Mouse (Mus musculus): ENCODE results near the gene Arhgap27.
"Not testable (repeated sequence)": the region's sequence is repeated elsewhere in the genome, so short reads cannot be mapped to it uniquely, and the experiment has no call there.

Gene Arhgap27

DNA sequence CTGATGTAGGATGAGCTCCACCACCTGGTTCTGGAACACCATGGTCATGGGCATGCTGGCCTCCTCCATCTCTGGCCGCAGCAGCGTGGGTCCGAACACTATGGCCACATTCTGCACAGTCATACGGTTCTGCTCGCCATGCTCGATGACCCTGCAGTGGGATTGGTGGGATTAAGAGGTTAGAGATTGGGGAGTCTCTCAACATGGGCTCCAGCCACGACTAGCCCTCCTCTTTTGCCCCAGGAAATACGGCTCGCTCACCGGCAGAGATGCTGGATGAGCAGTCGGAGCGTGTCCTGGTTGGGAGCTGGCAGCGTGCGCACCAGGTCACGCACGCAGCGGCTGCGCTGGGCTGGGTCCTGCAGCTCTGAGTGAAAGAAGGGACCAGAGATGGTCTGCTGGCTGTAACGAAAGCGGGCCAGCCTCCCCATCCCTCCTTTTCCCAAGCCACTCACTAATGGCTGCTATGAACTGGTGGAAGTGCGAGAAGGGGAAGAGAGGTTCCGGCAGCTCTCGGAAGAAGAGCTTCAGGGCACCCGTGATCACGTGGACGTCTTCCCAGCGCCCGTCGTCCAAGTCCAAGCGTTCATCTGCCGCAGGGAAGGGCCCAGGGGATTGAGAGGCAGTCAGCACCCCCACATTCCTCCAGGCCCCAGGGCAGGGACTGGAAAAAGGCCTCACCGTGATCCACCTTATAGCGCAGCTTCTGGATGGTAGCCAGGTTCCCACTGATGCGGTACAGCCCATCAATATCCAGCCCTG lies 30.4 kb downstream of the Arhgap27 start:
- no peak for DNase-seq (ENCODE audit: low spot score)

DNA sequence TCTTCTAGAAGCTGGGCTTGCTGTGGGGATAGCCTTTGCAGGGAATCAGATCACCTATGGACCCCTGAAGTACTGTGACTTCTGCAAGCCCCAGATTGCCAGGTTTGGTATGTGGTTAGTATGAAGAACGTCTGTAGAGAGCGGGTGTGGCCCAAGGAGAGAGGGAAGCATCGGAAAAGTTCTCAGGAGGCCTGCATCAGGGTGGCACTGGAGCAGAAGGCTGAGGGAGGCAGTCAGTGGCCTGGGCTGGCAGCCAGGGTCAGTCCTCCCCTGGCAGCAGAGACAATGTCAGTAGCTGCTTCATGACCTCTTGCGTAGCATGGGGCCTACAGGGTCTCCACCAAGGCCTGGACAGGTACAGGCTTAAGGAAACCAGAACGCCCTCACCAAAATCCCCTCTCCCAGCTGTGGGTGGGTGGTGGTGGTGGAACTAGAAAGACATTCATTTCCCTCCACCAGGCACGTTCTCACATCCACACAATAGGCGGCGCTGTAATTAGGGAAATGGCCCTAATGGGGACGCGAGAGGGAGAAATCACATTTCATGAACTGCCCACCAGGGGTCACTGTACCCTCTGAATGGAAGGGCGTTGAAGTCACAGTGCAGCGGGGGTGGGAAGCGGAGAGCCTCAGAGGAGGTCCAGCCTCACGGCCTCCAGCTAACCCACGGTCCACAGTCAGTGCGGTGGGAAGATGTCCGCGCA lies 31.2 kb downstream of the Arhgap27 start:
- DNase-seq (ENCODE audit: low spot score) = peak; percentile 48

DNA sequence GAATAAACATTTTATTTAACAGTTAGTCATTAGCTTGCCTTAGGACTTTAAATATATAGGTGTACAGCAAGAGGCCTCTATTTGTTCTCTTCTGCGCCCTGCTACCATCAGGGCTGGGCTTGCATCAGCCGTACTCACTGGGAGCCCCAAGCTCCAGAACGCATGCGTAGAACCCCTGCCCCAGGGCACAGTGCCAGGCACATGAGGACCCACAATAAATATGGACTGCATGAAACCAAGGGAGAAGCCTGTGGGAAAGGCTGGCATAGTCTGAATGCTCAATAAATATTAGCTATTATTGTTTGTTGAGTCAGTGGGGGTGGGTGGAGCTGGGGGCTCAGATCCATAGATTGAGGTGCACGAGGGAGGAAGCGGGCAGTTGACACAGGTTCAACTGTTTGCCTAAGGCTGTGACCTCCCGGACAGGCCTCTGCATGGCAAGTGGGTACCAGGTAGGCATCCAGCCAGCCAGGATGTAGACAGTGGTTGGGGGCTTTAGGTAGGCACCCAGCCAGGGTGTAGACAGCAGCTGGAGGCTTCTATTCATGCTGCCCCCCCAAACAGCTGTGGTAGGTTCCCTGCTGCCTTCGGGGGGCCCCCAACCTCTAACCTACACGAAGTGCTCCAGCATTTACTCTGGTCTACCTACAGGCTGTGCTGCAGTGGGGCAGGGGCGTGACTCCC lies 31.8 kb downstream of the Arhgap27 start:
- DNase-seq (ENCODE audit: low spot score) = no peak

DNA sequence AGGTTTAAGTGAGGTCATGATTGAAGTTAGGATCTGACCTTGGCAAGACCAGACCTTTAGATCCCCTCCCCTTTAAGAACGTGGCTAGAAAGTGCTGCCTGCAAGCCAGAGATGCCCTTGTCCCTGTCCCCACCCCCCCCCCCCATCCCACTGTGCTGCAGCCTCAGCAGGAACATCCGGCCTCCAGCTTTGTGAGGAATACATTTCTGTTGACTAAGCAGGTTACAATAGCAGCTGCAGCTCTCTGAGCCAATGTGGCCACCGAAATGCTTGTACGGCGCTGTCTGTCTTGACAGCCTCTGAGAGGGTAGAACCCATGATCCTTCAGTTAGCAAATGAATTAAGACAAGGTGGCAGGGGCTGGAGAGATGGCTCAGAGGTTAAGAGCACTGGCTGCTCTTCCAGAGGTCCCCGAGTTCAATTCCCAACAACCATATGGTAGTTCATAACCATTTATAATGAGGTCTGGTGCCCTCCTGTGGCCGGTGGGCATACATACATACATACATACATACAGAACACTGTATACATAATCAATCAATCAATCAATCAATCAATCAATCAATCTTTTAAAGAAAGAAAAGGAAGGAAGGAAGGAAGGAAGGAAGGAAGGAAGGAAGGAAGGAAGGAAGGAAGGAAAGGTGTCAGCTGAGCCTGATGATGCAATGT lies 32.7 kb downstream of the Arhgap27 start:
- DNase-seq (ENCODE audit: low spot score) = no peak

DNA sequence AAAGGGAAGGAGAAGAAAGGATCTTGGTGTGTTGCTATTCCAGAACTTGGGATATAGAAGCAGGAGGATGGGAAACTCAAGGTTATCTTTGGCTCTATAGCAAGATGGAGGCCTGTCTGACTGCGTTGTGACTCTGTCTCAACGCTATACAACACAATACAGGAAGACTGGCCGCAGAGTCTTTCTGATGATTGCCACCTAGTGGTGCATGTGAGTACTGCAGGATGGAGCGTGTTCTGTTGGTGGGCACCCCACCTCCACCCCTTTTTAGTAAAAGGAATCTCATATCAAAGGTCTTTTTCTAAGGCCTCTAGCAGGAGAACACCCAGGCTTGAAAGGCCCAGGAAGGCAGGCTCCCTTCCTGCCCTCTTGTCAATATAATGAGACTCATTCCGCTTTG lies 36.5 kb downstream of the Arhgap27 start:
- DNase-seq (ENCODE audit: low spot score) = no peak

DNA sequence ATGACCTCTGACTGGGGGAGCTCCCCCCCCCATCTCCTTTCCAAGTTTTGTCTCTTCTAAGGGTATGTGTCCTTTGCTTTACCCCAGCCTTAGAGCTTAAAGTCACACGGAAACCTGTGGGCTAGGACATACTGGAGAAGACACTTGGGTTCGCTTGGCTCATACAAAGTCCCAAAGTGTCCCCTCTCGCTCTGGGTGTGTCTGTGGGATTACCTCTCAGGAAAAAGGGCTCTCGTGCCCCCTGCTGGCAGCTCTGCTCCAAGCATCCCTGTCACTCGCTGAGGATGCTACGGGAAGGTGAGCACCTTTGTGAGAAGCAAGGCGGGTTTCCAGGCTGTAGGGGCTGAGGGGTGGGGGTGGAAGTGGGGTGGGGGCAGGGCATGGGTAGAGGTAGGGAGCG lies 38.3 kb downstream of the Arhgap27 start:
- no peak for DNase-seq (ENCODE audit: low spot score)

DNA sequence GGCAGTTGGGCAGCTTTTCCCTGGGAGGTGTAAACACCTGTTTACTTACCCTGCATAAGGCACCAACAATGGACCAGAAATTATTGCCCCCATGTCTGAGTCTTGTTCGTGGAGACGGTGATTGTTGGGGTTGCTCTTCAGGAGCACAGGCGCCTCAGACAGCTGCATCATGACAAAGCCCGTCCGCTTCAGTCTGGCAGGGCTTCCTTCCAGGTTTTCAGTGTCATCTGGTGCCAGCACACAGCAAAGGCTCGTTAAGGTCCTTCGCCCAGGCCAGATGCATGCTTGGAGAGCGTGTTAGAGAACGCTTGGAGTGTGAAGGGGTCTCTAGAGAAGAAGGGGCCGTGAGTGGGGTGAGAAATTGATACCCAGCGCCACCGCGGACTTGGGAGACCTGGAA lies 38.8 kb downstream of the Arhgap27 start:
- DNase-seq (ENCODE audit: low spot score) = no peak

DNA sequence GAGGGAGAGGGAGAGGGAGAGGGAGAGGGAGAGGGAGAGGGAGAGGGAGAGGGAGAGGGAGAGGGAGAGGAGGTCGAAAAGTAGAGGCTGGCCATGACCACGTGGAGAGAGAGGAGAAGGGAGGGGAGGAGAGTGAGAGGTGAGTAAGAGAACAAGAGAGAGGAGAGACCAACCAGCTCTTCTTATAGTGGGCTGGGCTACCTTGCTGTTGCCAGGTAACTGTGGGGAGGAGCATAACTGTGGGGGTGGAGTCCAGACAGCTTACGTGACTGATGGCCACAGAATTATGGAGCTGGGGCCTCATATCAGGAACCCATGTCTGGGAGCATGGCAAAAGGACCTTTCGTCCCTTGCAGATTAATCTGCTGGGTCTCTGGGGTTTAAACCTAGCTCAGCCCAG lies 40.7 kb downstream of the Arhgap27 start:
- not testable (repeated sequence) for DNase-seq (ENCODE audit: low spot score)

DNA sequence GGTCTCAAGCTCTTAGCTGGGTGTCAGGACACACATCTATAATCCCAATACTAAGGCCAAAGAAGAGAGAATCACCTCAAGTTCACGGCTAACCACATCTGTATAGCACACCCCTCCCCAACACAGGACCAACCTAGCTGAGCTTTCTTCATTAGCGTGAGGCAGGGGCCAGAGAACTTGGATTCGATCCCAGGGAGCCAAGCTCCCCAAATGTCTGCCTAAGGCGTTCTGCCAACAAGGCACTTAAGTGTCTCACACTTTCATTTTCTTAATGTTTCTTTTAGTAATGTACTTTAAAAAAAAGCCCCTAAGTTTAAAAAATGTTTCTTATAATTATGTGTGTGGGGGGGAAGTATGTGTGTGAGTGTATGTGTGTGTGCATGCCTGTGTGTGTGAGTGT lies 42.8 kb downstream of the Arhgap27 start:
- no peak for DNase-seq (ENCODE audit: low spot score)

DNA sequence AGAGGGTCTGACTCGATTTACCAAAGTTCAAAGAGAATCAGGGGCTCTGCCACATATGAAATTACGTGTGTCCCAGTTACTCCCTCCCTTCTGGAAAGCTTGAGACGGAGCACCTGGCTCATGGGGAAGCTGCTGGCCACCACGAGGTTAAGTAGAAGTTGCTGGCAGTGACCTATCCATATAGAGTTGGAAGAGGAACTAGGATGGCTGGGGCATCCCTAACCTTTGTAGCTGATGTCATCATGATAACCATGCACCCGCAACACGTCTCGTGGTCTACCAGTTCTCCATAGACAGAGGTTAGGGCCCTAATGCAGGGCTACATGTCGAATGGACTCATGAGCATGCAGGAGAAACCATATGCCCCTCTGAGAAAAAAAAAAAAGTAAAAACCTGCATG lies 43.3 kb downstream of the Arhgap27 start:
- DNase-seq (ENCODE audit: low spot score) = no peak

DNA sequence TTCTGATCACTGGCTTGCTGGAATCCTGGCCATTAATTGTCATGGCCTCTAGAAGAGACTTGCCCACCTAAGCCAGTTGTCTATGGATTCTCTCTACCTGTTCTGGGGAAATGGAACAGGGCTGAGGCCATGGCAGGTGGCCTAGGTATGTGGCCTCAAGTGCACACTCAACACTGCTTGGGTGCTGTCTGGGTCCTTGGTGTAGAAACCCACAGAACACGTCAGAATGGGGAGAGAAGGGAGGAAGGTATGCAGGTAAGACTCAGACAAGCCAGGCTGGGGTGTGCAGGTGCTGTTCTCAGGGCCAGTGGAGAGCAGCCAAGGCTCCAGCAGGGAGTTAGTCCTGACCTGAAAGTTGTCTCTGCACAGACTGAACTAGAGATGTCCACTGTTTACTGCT lies 45.5 kb downstream of the Arhgap27 start:
- no peak for DNase-seq (ENCODE audit: low spot score)

DNA sequence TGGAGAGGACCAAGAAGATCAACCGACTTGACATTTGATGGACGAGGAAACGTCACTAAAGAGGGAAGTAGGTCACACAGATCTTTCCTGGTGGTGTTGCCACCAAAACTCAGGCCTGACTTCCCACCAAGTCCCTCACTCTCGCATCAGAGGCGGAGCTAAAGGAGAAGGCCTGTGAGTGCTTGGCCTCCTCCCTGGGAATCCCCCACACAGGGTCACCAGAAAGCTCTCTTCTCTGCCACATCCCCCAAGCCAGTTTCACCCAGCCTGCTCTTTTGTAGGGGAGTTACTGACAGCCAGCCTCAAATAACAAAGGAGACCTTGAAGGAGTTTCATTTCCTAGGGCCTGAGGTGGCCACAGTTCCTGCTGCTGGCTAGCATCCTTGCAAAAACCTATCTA lies 48.1 kb downstream of the Arhgap27 start:
- DNase-seq (ENCODE audit: low spot score) = no peak

DNA sequence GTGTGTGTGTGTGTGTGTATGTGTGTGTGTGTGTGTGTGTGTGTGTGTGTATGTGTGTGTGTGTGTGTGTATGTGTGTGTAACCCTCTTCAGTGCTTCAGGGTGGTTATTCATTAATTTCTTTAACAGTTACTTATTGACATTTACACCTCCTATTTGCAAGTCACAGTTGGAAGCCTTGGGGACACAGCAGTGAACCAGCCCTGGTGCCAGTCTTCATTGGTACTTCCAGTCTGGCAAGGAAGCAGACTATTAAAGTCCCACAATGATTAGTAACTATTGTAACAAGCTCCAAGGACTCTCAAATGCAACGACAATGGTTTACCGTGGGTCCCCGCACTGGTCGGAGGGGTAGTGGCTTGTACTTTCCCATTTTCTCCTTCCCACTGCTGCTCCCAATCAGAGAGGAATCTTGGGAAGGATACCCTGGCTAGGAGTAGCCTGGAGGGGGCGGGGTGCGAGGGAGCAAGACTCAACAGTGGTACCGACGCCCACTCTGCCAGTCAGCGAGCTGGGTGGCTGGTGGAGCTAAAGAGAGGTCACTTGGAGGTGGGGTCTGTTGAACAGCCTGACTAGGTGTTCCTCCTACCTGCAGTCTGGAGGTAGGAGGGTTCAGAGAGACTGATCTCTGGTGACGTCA lies 48.6 kb downstream of the Arhgap27 start:
- DNase-seq (ENCODE audit: low spot score) = no peak

DNA sequence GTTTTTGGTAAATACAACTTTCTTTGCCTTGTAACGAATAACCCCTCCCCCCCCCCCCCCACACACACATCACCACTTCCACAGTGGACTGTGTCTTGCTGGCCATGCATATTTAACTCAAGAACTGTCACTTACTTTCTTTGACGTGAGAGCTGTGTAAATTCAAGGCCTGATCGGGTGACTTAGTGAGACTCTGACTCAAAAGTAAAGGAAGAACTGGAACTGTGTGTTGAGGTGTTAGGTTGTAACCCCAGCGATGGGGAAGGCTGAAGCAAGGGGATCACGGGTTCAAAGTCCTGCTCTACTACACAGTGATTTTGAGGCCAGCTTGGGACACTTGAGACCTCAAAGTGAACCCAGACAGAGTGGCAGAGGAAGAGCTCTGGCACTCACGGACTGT lies 50.0 kb downstream of the Arhgap27 start:
- no peak for DNase-seq (ENCODE audit: low spot score)

DNA sequence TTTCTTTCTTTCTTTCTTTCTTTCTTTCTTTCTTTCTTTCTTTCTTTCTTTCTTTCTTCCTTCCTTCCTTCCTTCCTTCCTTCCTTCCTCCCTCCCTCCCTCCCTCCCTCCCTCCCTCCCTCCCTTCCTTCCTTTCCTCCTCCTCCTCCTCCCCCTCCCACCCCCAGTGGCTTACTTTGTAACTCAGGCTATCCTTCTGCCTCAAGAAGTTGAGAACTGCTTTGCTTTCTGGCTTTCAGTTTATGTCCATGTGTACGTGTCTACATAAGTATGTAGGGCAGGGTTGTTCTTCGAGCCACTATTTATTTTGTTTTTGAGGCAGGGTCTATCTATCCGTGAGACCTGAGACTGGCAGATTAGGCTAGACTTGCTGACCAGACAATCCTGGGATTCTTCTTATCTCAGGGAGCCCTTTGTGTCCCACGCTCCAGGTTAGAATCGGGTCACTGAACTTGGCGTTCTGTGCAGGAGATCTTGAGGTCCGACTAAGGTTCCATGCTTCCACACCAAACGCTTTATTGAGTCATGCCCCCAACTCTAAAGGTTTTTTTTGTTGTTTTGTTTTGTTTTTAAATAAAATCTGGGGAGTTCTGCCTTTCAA lies 50.7 kb downstream of the Arhgap27 start:
- no peak for DNase-seq (ENCODE audit: low spot score)

DNA sequence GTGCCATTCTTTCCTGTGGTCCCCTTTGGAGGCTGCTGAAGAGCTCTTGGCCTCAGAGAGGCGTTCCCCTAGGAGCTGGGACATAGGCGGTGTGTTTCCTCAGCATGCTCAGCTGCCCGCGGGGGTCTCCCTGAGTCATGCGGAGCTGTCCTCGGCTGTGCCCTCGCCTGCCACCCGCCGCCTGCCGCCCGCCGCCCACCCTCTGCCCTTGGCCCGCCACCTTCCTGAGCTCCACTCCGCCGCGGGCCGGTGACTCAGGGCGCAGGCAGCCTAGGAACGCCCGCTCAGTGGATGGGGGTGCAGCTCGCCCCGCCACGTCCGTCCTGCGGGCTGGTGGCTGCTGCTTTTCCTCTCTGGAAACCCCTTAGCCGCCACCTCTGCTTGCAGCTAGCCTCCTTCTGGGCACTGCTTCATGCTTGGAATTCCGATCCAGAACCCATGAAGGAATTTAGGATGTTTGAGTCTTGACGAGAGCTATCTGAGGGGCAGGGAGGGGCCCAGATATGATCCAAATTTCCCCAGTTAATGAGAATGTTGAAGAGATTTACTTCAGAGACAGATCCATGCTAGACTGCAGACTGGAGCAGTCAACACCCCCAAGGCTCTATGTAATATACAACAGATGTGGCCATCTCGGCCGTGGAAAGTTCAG lies 51.4 kb downstream of the Arhgap27 start:
- peak; percentile 67 for DNase-seq (ENCODE audit: low spot score)

DNA sequence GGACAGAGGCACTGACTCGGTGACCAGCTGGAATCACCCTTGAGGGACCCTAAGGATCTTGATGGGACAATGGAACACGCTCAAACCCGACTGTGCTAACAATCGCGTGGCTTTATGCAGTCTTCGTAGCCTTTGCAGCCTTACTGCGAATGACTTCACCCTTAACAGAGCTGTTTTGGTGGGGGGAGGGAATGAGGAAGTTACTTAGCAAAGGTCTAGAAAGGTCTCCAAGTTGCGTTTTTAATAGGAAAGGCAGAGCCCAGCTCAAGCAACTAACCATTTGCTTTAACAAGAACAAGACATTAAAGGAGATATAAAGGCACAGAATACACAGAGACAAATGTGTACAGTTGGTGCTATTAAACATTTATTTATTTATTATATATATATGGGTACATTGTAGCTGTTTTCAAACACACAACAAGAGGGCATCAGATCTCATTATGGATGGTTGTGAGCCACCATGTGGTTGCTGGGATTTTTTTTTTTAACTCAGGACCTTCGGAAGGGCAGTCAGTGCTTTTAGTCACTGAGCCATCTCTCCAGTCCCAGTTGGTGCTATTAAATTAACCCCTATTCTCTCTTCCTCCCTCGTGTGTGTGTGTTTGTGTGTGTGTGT lies 53.4 kb downstream of the Arhgap27 start:
- no peak for DNase-seq (ENCODE audit: low spot score)

DNA sequence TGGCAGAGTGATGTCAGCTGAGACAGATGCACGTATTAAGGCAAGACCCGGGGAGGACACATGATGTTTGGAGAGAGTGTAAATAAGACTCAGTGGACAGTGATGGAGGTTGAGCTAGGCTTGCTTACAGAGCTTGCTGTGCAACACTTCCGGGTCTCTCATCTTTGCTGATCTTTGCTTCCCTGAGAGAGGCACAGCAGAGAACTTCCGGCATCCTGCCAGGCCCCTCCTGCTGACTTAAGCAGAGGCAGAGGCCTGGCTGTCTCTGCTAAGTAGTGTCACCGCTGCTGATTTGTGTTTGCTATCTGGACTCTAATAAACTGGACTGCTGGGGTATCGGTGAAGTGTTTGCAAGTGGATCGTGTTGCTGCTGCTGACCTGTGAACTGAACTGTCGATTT lies 55.6 kb downstream of the Arhgap27 start:
- no peak for DNase-seq (ENCODE audit: low spot score)

DNA sequence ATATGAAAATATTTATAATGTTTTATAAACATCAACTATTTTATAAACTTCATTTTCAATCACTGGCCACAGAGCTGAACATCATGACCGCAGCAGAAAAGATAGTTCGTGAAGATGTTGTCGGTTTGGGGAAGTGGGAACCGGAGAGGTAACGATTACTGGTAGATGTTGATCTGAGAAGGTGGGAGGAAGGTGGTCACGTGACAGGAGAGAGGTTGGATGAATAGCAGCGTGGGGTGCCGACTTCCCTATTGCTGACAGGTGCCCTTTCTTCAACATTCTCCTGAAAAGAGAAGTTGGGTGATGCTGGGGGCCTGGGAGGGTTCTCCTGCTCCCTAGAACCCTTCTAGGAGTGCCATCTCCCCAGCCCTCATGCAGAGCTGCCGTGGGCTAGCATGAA lies 59.0 kb downstream of the Arhgap27 start:
- DNase-seq (ENCODE audit: low spot score) = no peak

DNA sequence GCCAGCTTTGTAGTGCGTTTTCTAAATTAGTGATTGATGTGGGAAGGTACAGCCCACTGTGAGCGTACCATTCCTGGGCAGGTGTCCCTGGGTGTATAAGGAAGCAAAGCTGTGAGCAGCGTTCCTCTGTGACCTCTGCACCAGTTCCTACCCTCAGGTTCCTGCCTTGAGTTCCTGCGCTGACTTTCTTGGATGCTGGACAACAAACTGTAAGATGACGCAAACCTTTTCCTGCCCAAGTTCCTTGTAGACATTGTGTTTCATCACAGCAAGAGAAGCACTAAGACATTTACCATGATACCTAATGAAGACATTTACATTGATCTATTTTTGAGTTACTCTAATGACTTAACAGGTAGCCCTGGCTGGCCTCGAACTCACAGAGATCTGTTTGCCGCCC lies 68.7 kb downstream of the Arhgap27 start:
- DNase-seq (ENCODE audit: low spot score) = no peak

DNA sequence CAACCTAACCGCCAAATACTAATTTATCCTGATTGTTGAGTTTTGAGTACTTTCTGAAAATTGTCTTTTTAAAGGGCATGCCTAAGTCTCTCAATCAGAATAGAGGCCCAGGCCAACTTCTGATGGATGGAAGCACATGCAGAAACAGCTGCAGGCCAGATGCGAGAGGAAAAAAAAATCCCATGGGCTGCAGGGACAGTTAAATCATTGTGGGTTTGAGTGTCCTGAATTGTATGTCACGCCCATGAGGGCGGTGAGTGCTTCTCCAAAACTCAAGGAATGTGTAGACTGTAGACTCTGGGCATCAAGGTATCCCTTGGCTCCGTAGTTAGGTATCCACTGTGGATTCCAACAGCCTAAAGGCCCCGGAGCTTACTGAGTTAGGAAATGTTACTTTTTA lies 69.4 kb downstream of the Arhgap27 start:
- no peak for DNase-seq (ENCODE audit: low spot score)
